Mouse (Mus musculus) kidney, postnatal 36 days (tissue): Measurements from ENCODE around the gene Eif4a2.
"Not testable (repeated sequence)": the region's sequence is repeated elsewhere in the genome, so short reads cannot be mapped to it uniquely, and the experiment has no call there.

Experiments used
- DNase-seq, 2 experiments: peaks; one replicate each; pipeline ENCODE4 v3.0.0; 2021 to 2022; ENCODE audit warnings: mixed read lengths in 2 of 2

The Eif4a2 gene

GRCm38 (mm10) chr16:23107231-23107942 lies at the start of gene Eif4a2:
Gene Eif4a2, plus strand, starts transcription at chr16:23107444.
- peak; percentile 92 to 96 for DNase-seq

- DNase-seq, result peak in 1 of 2 experiments; percentile 17
Observed at GRCm38 (mm10) chr16:23057668-23058447, 49.4 kb upstream of the Eif4a2 start, which contains the start of gene Kng1. Gene Kng1, plus strand, starts transcription at chr16:23057865.

GRCm38 (mm10) chr16:23059630-23060029 lies 47.6 kb upstream of the Eif4a2 start:
- not testable (repeated sequence) for DNase-seq

- DNase-seq, result peak in 1 of 2 experiments; percentile 14
Observed at GRCm38 (mm10) chr16:23060781-23061325, 46.4 kb upstream of the Eif4a2 start.

DNA sequence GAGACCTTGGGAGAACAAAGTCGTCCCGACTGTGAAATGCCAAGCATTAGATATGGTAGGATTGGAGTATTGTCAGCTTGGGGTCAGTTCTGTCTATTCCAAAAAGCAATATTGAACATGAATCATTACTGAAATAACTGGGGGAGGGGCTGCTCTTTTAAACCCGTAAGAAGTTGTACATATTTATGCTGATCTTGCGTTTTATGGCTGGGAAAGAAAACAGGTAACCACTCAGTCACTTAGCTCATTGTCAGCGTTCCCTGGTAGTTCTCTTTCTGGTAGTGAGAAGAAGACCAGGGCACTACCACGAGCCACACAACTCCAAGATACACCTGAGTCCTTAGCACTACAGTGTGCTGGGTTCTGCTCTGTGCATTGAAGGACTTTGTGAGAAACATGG lies 29.7 kb upstream of the Eif4a2 start:
- not testable (repeated sequence) for DNase-seq

- DNase-seq, result not testable (repeated sequence)
Observed at GRCm38 (mm10) chr16:23087159-23087558, 20.1 kb upstream of the Eif4a2 start.

DNA sequence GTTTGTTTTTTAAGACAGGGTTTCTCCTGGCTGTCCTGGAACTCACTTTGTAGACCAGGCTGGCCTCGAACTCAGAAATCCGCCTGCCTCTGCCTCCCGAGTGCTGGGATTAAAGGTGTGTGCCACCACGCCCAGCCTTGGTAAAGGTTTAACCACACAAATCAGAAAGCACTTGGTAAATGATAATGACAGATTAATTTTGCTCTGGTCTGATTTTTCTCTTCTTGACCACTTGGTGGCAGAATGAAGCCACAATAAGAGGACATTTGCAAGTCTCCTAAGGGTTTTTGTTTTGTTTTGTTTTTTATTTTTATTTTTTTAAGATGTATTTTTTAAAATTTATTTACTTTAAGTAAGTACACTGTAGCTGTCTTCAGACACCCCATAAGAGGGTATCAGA lies 19.5 kb upstream of the Eif4a2 start:
- DNase-seq, result peak in 1 of 2 experiments; percentile 9

- not testable (repeated sequence) for DNase-seq
Observed at GRCm38 (mm10) chr16:23088491-23088890, 18.8 kb upstream of the Eif4a2 start.

DNA sequence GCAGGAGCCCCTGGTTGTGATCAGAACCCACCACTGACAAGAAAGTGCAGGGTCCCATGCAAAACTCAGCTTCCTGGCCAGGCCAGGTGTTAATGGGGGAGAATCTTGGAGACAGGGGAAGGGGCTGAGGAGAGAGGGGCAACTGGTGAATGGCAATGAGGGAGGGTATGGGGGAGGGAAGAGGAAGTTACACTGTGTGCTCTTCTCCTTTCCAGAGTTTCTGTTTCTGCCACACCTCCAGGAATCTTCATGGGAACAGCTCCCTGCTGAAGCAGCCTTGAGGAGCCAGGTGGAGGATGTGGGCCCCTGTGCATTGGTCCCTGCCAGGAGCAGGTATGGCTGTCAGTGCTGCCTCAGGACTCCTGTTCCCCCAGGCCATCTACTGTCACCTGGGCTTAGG lies 15.9 kb upstream of the Eif4a2 start:
- not testable (repeated sequence) for DNase-seq

DNA sequence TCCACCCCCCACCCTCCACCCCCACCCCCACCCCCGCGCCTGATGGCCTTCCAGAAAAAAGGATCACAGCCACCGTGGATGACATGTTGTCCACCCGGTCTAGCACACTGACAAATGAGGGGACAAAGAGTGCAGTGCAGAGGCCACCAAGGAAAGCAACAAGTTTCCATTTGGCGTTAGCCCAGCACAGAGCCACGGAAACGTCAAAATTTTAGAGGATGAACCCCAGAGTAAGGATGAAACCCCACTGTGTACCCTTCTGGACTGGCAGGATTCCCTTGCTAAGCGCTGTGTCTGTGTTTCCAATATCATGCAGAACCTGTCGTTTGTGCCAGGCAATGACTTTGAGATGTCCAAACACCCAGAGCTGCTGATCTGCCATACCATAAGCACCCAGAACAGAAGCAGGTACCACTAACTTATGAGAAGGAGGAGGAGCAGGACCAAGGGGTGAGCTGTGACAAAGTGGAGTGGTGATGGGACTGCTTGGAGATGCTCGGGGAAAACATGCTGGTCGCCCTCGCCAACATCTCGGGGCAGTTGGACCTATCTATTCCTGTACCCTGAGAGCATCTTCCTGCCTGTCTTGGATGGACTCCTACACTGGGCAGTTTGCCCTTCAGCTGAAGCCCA lies 13.8 kb upstream of the Eif4a2 start:
- no peak for DNase-seq

GRCm38 (mm10) chr16:23094136-23094535 lies 13.1 kb upstream of the Eif4a2 start:
- DNase-seq, result no peak

DNA sequence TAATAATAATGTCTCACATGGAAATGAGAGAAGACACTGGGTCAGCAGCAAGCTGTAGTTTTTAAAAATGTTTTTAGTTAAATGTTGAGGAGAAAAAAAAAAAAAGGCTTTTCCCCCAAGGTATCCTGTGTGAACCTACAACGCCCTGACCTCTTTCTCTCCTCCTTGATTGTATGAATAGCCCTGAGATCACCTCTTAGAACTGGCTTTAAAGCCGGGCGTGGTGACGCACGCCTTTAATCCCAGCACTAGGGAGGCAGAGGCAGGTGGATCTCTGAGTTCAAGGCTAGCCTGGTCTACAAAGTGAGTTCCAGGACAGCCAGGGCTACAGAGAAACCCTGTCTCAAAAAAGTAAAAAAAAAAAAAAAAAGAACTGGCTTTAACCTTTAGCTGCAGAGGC lies 11.7 kb upstream of the Eif4a2 start:
- DNase-seq, result not testable (repeated sequence)

DNA sequence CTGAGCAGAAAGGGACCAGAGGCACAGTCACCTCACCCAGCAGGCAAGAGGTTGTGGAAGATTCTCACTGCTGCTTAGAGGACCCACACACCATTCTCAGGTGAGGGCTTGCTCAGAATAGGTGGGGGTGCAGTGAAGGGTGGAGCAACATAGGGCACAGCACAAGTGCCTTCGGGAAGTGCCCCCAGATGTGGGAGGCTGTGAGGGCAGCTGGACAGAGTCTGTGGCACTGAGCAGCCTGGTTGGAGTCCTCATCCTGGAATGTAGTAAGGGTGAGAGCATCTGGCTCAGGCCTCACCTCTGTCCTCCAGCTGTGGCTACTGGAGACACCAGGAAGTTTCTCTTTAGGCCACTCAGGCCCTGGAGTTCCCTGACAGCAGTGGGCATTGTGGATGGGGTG lies 10.4 kb upstream of the Eif4a2 start:
- DNase-seq, result not testable (repeated sequence)

GRCm38 (mm10) chr16:23097290-23098104 lies 9.7 kb upstream of the Eif4a2 start:
- DNase-seq, result not testable (repeated sequence)

DNA sequence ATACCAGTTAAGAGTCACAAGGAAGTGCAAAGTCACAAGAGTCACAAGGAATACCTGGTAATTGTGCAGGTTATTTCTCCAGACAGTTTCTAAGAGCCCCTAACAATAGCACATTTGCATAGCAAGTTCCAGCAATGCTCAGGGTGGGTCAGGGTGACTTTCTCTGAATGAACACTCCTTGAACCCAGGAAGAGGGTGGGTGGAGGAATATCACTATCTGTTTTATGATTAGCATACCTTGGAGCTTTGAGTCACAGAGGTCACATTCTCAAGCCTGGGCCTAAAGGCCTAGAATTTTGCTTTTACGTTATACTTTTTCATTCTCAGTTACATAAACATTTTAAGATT lies 9.2 kb upstream of the Eif4a2 start:
- not testable (repeated sequence) for DNase-seq

- DNase-seq, result no peak
Observed at GRCm38 (mm10) chr16:23099632-23100031, 7.6 kb upstream of the Eif4a2 start.

GRCm38 (mm10) chr16:23100099-23100575 lies 7.1 kb upstream of the Eif4a2 start:
- peak in 1 of 2 experiments; percentile 57 for DNase-seq

DNA sequence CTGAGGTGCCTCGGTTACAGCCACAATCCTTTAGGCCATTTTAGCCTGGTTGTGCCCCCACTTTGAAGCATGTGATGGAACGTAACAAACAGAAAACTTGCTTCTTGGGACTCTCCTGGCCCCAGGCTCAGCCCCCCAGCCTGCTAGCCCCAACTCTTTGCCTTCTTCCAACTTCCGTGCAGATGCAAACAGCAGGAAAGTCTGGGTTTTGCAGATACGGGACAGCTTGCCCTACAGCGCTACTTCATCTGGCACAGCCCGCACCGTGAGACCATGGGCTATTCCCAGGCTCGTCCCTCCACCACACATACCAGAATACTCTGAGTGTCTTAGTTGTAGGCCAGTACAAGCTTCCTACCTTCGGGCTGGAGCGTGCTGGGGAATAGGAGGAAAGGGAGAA lies 6.6 kb upstream of the Eif4a2 start:
- peak in 1 of 2 experiments; percentile 5 for DNase-seq

GRCm38 (mm10) chr16:23102340-23103037 lies 4.8 kb upstream of the Eif4a2 start:
- DNase-seq, result no peak

DNA sequence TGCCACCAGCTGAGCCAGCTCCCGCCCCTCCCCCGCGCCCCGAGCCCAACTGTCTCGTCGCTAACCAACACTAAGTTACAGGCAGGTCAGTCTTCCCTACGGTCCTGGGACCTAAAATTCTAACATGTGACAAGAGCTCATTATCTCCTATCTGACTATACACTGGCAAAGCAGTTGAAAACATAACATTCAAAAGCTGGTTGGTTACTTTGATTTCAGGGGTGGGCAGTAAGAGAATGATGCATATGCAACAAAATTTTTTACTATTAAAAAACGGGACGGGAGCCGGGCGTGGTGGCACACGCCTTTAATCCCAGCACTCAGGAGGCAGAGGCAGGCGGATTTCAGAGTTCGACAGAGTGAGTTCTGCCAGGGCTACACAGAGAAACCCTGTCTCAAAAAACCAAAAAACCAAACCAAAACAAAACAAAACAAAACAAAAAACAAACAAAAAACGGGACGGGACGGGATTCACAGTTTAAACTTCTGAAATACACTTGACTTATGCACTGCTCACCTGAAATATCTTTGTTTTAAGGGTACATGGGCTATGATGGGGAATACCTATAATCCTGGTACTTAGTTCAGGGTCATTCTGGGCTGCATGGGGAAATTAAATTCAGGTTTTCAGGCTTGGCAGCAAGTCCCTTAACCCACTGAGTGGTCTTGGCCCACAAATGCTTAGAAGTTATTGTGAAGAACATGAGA lies 4.1 kb upstream of the Eif4a2 start:
- peak; percentile 29 to 68 for DNase-seq

- DNase-seq, result no peak
Observed at GRCm38 (mm10) chr16:23103841-23104240, 3.4 kb upstream of the Eif4a2 start.
